Mouse (Mus musculus) granulocyte monocyte progenitor cell, adult 5-6 weeks (primary cell): ENCODE measurements at regions not wholly inside any gene's neighbourhood (a gene's known extent, or its start where the extent isn't known, plus 50 kb on each side); places are given as distances from the start of the nearest gene placed in this dataset.

Source experiments
- ATAC-seq: replicated peaks from 2 replicates; pipeline ENCODE4 v1.8.0; 2016; ENCODE audit warnings: mild to moderate bottlenecking, moderate TSS enrichment, inconsistent platforms; ENCODE audit not compliant: poor library complexity, severe bottlenecking

GRCm38 (mm10) chr3:149379866-149380472 lies 389.6 kb upstream of the Adgrl2 start:
- peak; percentile 98 for ATAC-seq

- ATAC-seq, result no peak
These were observed 389.0 kb upstream of the Adgrl2 start for GRCm38 (mm10) chr3:149379249-149379865.

- ATAC-seq, result no peak
These were observed 381.1 kb upstream of the Adgrl2 start for GRCm38 (mm10) chr3:149371439-149371838.

- ATAC-seq, result no peak
These were observed 380.3 kb upstream of the Adgrl2 start for GRCm38 (mm10) chr3:149370517-149371227.

GRCm38 (mm10) chr3:149367888-149368287 lies 377.5 kb upstream of the Adgrl2 start:
- no peak for ATAC-seq

GRCm38 (mm10) chr3:149360164-149360563 lies 369.8 kb upstream of the Adgrl2 start:
- no peak for ATAC-seq

- no peak for ATAC-seq
These were observed 368.3 kb upstream of the Adgrl2 start for GRCm38 (mm10) chr3:149358570-149359193.

- ATAC-seq, result no peak
These were observed 367.7 kb upstream of the Adgrl2 start for GRCm38 (mm10) chr3:149357903-149358569.

GRCm38 (mm10) chr3:149357121-149357520 lies 366.8 kb upstream of the Adgrl2 start:
- no peak for ATAC-seq

GRCm38 (mm10) chr3:149355362-149355761 lies 365.0 kb upstream of the Adgrl2 start:
- ATAC-seq, result no peak

- ATAC-seq, result no peak
These were observed 363.6 kb upstream of the Adgrl2 start for GRCm38 (mm10) chr3:149353958-149354357.

GRCm38 (mm10) chr3:149352546-149352945 lies 362.2 kb upstream of the Adgrl2 start:
- no peak for ATAC-seq

- ATAC-seq, result no peak
These were observed 359.4 kb upstream of the Adgrl2 start for GRCm38 (mm10) chr3:149349731-149350130.

GRCm38 (mm10) chr3:149349211-149349697 lies 358.9 kb upstream of the Adgrl2 start:
- ATAC-seq, result peak; percentile 81

GRCm38 (mm10) chr3:149348459-149348971 lies 358.2 kb upstream of the Adgrl2 start:
- ATAC-seq, result no peak

GRCm38 (mm10) chr3:149347241-149347992 lies 357.1 kb upstream of the Adgrl2 start:
- ATAC-seq, result no peak

- ATAC-seq, result no peak
These were observed 352.2 kb upstream of the Adgrl2 start for GRCm38 (mm10) chr3:149342511-149342910.

- peak; percentile 77 for ATAC-seq
These were observed 349.0 kb upstream of the Adgrl2 start for GRCm38 (mm10) chr3:149339374-149339753.

- ATAC-seq, result peak; percentile 89
These were observed 348.5 kb upstream of the Adgrl2 start for GRCm38 (mm10) chr3:149338684-149339373.
